Mouse (Mus musculus) lung, postnatal 36 days (tissue): ENCODE data around the gene Noxred1.
"Not testable (repeated sequence)": the region's sequence is repeated elsewhere in the genome, so short reads cannot be mapped to it uniquely, and the experiment has no call there.

Experiments
- DNase-seq: peaks from one replicate; pipeline ENCODE4 v3.0.0; 2022; ENCODE audit warnings: mixed read lengths

Noxred1 gene

GRCm38 (mm10) chr12:87238632-87239031 lies at the start of gene Noxred1:
Noxred1 (minus strand) TSS chr12:87238732.
- DNase-seq: no peak

DNA sequence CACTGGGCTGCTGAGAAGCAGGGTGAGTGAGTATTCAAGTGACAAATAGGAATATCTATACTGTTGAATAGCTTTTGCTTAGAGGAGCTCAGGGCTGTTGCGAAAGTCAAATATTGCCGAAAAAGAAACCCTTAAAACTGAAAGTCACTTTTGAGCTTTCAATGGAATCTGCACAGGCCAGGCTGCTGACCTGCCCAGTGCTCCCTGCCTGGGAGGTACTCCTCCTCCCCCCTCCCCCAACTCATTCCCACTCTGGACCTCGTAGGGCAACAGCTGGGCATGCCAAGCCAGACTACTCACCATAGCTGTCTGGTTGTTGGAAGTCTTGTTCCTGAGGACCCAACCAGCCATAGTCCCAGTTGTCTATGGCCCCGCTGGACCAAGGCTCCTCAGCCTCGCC lies 46.2 kb upstream of the Noxred1 start:
- DNase-seq: peak; percentile 55

DNA sequence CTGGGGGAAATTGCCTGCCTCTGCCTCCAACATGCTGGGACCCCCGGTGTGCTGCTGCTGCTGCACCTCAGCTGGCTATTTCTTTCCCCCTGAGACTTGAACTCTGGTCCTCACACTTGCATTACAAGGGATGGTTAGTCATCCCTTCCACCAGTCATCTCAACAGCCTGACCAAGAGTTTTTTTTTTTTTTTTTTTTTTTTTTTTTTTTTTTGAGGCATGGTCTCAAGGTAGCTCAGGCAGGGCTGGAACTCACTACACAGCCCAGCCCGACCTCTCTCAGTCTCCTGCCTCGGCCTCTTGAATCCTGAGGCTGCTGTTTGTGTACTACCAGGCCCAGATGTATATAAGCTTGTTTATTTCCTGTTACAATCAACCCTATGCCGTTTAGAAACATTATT lies 45.7 kb upstream of the Noxred1 start:
- DNase-seq: no peak

DNA sequence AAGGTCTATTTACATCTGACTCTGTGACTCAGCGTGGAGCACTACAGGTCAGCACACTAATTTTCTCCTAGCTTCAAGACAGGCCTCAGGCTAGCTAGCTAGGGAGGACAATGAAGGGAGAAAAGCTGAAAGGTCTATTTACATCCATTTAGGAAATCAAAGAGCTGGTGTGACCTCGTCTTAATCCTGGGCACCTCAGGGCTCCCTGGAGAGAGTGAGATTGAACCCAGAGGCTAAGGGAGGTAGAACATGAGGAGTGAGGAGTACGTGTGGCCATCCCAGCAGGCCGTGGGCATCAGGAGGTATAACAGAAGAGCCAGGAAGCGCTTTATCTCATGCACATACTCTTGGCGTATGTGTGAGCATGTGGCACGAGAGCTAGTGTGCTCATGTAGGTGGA lies 45.2 kb upstream of the Noxred1 start:
- no peak for DNase-seq

DNA sequence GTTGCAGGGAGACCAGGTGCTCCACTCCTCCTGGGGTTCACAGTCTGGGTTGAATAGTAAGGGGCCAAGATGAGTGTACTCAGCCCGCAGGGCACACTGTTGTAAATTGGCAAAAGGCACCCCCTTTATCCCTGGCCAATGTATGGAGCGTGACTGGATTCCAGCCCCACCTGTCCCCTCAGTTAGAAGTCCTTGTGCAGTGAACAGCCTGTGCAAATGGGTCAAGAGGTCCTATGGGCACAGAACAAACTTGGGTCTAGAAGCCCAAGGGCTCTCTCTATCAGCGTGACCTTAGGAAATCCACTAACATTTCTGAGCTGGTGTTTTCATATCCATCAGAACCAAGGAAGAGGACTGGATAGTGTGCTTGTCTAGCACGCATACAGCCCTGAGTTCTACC lies 44.2 kb upstream of the Noxred1 start:
- DNase-seq: peak; percentile 24

- DNase-seq: no peak
Measured at GRCm38 (mm10) chr12:87281766-87282165, 43.2 kb upstream of the Noxred1 start.

- peak; percentile 46 for DNase-seq
Measured at GRCm38 (mm10) chr12:87279879-87280278, 41.3 kb upstream of the Noxred1 start.

- DNase-seq: no peak
Measured at GRCm38 (mm10) chr12:87279350-87279749, 40.8 kb upstream of the Noxred1 start.

- DNase-seq: peak; percentile 9
Measured at GRCm38 (mm10) chr12:87278118-87278730, 39.7 kb upstream of the Noxred1 start.

- not testable (repeated sequence) for DNase-seq
Measured at GRCm38 (mm10) chr12:87277251-87277650, 38.7 kb upstream of the Noxred1 start.

- no peak for DNase-seq
Measured at GRCm38 (mm10) chr12:87274853-87275831, 36.6 kb upstream of the Noxred1 start.

DNA sequence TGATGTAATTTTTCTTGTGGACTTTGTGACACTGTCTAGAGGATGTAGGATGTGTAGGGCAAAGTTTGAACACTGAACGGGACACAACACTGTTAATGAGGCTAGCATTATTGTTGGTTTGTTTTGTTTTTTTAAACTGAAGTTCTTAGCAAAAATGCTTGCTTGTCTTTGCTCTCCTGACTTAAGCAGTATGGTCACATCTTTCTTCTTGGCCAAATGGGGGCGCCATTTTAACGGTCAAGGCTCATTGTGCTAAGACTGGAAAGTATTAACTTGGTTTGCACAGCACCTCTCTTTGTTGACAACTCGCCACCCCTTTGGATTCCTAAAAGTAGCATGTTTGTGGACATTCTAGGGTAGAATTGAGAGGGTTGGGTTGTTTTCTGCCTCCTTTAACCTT lies 29.1 kb upstream of the Noxred1 start:
- peak; percentile 30 for DNase-seq

- peak; percentile 13 for DNase-seq
Measured at GRCm38 (mm10) chr12:87266827-87267603, 28.5 kb upstream of the Noxred1 start.

DNA sequence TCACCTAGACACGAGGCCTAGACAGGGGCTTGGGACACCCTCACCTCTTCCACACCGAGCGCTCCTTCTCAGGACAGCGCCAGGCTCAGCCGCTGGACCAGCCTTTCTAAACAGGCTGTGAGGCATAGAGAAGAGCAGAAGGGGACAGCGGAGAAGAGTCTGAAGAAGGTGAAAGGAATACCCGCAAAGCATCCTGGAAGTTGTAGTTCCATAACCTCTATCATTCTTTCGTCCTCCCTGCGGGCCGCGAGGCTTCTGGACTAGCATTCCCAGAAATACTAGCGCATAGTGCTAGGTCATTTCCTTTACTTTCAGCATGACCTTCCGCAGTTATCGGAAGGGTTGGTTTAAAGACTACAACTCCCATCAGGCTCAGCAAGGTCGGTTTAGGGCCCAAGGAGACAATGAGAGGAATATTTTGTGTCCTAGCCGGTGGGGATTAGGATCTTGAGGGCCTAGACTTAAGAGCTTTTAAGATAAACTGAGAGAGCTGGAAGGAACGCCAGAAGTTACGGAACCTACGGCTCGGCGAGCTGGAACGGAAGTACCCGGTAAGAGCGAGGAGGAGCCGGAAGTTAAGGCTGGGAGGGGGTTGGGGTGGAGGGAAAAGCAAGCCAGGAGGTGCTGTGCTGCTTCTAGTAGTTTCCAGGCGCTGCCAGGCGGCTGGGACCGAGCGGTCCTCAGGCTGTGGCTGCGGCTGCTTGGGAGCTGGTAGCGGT lies 27.7 kb upstream of the Noxred1 start, which contains the start of the genes Vipas39 and Ahsa1:
Gene Vipas39 (minus strand): TSS at position 149 of the 719 bp plus-strand sequence.
Gene Ahsa1 (plus strand): TSS at position 372 of the 719 bp plus-strand sequence.
- peak; percentile 98 for DNase-seq

DNA sequence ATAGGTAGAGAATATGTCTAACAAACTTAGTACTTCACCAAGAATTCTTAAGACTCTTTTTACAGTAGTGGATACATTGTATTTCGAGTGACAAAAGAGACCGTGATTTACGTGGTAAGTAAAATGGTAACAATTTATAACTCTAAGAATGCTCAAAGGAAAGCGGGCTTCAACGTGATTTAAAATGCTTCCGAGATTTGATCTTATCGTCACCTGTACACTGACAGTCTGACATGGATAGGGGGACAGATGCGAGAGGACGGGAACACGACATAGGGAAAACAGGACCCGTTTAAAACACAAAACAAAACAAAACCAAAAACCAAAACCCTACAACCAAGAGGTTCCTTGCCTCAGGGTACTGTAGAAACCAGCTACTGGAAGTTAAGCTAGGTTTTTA lies 26.9 kb upstream of the Noxred1 start:
- no peak for DNase-seq

DNA sequence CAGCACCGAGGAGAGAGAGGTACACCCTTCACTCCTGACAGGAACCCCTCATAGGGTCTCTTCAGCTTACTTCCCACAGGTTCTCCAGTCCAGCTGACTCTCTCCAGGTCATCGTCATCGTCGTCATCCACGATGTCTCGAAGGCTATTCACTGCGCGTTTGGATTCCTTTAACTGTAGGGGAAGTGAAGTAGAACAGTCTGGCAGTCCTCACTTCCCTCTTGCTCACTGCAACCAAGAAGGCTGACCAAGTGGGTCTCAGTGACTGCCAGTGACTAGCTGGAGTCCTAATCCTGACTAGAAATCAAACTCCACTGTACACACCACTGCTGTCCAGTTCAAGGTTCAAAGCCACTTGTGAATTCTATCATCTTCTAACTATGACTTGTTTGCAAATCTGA lies 22.0 kb upstream of the Noxred1 start:
- DNase-seq: no peak

GRCm38 (mm10) chr12:87256629-87257028 lies 18.1 kb upstream of the Noxred1 start:
- DNase-seq: no peak

- DNase-seq: no peak
Measured at GRCm38 (mm10) chr12:87253878-87254277, 15.3 kb upstream of the Noxred1 start.

GRCm38 (mm10) chr12:87250161-87250560 lies 11.6 kb upstream of the Noxred1 start:
- no peak for DNase-seq

GRCm38 (mm10) chr12:87236882-87237483 lies 1.5 kb downstream of the Noxred1 start:
- no peak for DNase-seq

- DNase-seq: no peak
Measured at GRCm38 (mm10) chr12:87230379-87230895, 8.1 kb downstream of the Noxred1 start.

DNA sequence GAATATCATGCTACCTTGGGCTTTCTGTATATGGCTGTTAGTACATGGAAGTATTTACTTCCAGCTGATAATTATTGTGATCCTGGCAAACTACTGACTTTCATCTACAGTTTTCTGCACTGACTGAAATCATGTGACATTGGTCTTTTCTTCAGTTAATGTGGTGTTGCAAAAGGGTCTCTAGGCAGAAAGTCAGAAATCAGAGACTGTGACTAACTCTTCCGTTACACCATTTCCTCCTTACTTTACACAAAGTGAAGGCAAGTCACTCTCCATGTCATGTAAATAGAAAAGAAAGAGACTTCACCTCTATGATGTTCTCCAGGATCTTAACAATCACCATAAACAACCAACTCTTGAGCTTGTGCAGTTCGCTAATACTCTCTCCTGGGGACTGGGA lies 8.9 kb downstream of the Noxred1 start:
- DNase-seq: no peak
